Mouse (Mus musculus) right cerebral cortex, postnatal 10 days (tissue): ENCODE measurements around the gene Ifrd1.
A peak's percentile ranks its signal among the peaks of the same experiment; 100 is the strongest.
"Not testable (repeated sequence)": the region's sequence is repeated elsewhere in the genome, so short reads cannot be mapped to it uniquely, and the experiment has no call there.

Experiments
- DNase-seq, 2 experiments: peaks; one replicate each; pipeline ENCODE4 v3.0.0; 2021; ENCODE audit warnings: low spot score in 2 of 2

The Ifrd1 gene

GRCm38 (mm10) chr12:40248454-40249180 is at the start of gene Ifrd1:
Ifrd1 (minus strand) TSS chr12:40248504.
- no peak for DNase-seq

DNA sequence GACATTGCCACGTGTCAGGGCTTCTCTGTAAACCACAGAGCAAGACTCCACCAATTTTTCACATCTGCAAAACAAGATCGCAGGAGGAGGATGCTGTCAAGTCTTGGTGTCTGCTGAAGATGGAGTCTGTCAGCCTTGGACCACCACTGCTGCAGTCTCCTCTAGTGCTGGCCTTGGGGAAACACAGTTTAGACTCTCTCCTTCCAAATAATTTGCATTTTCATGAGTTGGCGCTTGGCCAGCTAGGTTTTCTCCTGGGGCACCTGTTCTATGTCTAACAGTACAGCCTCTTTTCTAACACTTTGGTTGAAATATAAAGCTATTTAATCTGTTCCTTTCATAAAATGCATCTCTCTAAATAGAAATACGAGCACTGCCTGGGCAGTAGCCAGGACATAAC is 38.2 kb upstream of the Ifrd1 start:
- no peak for DNase-seq

DNA sequence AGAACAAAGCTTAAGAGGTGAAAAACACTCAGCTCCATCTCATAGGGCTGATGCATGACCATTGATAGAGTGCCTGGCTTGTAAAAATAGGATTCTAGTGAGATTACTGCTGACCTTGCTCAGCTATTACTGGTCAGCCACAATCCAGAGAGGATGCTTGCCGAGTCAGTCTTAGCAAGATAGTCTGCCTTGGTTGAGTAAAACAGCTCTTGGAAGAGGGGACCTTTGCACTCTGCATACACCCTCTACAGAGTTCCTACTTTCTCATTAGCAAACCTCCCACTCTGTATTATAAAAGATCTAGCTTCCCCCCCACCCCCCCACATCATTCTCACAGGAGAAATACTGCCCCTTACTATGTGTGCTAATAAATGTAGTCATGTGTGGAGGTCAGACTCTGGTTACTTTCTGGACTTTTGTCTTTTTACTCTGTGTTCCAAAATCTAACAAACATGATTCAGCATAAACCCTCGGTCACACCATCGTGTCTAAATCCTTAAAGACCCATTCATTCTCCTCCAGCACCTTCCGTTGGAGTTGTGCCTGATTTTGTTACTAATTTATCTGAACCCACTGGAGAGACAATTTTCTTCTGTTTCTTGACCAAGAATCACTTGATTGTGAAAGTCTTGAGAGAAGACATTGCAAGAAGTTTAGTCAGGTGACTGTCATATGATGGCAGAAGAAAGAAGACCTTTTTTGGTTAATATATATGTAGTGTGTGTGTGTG is 32.5 kb upstream of the Ifrd1 start:
- no peak for DNase-seq

GRCm38 (mm10) chr12:40277581-40277980 is 29.3 kb upstream of the Ifrd1 start:
- DNase-seq: no peak

GRCm38 (mm10) chr12:40274931-40275330 is 26.6 kb upstream of the Ifrd1 start:
- no peak for DNase-seq

GRCm38 (mm10) chr12:40273339-40273738 is 25.0 kb upstream of the Ifrd1 start:
- no peak for DNase-seq

GRCm38 (mm10) chr12:40272710-40273109 is 24.4 kb upstream of the Ifrd1 start:
- DNase-seq: no peak

- DNase-seq: no peak
Measured at GRCm38 (mm10) chr12:40268313-40268712, 20.0 kb upstream of the Ifrd1 start.

DNA sequence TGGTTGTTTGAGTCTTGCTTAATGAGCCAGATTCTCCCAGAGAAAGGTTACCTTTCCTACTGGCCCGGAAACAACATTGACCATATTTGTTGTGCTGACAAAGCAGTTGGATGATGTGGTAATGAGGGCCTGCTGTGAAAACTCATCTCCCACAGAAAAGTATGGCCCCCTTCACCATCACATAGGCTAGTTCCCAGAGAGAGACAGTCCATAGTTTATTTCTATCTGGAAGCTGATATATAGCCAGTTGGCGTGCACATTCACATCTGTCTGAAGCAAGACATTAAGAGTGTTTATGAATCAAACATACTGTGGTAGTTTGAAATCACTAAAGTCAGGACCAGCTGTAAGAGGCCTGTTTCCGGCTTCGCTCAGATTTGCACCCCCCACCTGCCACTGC is 15.4 kb upstream of the Ifrd1 start:
- DNase-seq: no peak

- DNase-seq: no peak
Measured at GRCm38 (mm10) chr12:40263006-40263405, 14.7 kb upstream of the Ifrd1 start.

DNA sequence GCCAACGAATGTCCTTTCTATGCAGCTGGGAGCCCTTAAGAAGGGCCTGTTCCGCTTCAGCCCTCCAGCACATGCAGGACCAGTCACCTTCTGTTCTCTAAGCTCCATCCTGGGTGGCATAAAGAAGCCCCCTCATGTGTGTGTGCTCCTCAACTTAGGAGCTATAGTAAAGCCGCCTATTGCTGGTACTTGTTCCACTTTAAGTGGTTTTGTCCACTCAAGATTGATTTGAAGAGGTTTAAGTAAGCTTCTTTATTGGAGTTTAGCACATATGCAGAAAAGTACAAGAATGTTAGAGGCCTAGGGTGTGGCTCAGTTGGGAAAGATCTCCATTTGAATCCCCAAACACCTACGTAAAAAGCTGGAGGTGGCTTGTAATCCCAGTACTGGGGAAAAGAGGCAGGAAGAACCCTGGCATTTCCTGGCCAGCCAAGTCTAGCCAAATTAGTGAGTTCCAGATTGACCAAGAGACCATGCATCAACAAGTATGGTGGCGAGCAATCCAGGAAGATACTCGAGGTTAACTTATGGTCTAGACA is 10.2 kb upstream of the Ifrd1 start:
- no peak for DNase-seq

- DNase-seq: peak; percentile 89 to 92
Measured at GRCm38 (mm10) chr12:40257226-40257625, 8.9 kb upstream of the Ifrd1 start.

DNA sequence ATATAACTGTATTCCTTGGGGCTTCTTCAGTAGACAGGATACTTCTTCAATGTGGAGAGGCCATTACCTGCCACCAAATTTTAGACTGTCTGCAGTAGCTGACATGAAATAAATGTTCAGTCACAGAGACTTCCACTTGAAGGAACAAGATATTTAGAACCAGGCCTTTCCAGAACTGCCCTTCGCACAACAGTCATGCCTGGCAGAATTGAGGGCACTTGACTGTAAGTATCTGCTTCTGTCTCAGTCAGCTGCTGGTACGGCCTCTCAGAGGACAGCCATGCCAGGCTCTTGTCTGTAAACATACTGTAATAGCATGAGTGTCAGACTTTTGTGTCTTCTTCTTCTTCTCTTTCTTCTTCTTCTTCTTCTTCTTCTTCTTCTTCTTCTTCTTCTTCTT is 8.2 kb upstream of the Ifrd1 start:
- DNase-seq: no peak

GRCm38 (mm10) chr12:40256033-40256432 is 7.7 kb upstream of the Ifrd1 start:
- DNase-seq: no peak

DNA sequence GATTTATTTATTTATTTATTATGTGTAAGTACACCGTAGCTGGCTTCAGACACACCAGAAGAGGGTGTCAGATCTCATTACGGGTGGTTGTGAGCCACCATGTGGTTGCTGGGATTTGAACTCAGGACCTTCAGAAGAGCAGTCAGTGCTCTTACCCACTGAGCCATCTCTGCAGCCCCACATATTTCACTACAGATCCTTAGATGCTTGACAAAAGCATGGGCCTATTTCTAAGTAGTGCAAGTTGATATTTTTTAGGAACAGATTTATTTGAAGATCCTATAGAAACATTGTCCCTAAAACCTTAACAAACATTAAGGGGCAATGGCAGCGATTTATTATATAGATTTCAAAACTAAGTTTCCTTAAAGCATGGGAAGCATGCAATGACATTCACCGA is 7.0 kb upstream of the Ifrd1 start:
- not testable (repeated sequence) for DNase-seq

GRCm38 (mm10) chr12:40254729-40255128 is 6.4 kb upstream of the Ifrd1 start:
- no peak for DNase-seq

DNA sequence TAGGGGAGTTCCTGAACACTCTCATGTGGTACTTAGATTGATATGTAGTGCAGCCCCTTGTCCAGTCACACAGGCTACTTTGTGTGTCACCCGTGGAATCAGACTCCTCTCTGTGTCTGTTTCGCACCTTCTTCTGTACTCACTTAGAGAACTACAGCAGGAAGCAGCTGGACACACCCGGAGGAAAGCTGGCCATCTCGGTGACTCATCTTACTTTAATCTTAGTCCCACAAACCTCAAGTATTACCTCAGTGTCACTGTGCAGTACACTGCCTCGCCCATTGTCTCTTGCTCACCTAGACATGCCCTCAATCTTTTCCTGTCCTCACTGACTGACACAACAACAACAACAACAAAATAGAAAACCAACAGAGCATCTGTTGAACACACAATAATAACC is 4.9 kb upstream of the Ifrd1 start:
- no peak for DNase-seq

GRCm38 (mm10) chr12:40250256-40250655 is 2.0 kb upstream of the Ifrd1 start:
- DNase-seq: no peak

- DNase-seq: no peak
Measured at GRCm38 (mm10) chr12:40247976-40248375, 328 bp downstream of the Ifrd1 start.

- no peak for DNase-seq
Measured at GRCm38 (mm10) chr12:40247384-40247783, 920 bp downstream of the Ifrd1 start.

- DNase-seq: no peak
Measured at GRCm38 (mm10) chr12:40245434-40245970, 2.8 kb downstream of the Ifrd1 start.

- DNase-seq: no peak
Measured at GRCm38 (mm10) chr12:40244926-40245325, 3.4 kb downstream of the Ifrd1 start.

DNA sequence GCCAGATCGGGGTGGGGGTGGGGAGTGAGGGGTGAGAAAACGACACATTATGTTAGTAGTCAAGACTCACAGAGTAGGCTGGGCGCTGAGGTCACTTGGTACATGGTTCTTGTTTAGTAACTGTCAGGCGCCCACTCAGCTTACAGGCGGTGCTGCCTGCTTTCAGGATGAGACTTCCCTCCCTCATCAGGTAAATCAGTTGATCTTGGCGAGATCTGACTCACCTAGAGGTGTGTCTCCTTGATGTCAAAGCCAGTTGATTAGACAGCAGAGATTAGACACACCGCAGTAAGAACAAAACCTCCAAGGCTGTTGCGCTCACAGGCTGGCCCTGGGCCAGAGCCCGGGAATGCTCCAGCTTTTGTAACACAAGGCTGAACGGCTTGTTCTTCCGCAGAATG is 4.5 kb downstream of the Ifrd1 start:
- DNase-seq: peak; percentile 37 to 62
